Mouse (Mus musculus): ENCODE results near the gene Ppm1b. TPM values are rescaled to one million over a fixed set of nuclear protein-coding genes. Genes with fewer than 3 reads are reported as not detected.

Ppm1b gene
- total and polyA plus RNA-seq, 3 experiments, result 45.7 to 51.6 TPM; not detected in 1

DNA sequence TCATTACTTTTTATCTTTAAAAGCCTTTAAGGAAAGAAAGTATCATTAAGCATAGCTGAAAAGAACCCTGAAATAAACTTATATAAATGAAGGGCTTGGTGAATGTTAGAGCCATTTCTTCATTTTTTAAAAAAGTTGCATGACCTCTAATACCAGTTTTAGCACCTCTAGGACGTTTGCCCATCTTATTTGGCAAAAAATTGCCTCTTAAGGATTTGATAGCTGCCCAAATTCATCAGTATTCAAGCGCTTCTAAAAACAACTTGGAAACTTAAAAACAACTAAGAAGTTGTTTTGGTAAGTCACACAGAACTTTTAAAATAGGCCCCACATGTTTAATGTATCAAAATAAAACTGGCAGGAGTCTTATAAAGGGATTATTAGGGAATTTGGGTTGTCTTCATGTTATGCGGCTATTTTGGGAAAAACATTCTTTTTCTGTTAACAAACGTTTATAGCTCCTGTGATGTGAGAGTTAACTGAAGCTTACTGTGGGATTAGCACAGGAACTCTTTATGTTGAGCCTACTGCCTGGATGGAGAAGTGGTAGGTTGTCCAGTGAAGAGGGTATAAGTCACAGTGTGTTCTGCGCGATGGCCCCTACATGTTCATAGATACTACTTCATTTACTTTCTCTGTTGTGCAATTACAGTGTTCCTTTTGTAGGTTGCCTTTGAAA is 2.6 kb downstream of the Ppm1b start:
- peaks cover 2 to 16% of the 10 kb centered on the region in 2 experiments for H3K4me1 ChIP-seq (ENCODE audit: control insufficient read depth in 1 of 2, insufficient read depth in 2 of 2, low read length in 2 of 2)
- H3K79me2 ChIP-seq (ENCODE audit: control insufficient read depth, insufficient read depth, low read length, poor library complexity), result peaks cover 49% of the 10 kb centered on the region
- H3K9me3 ChIP-seq (replicated peaks; ENCODE audit: insufficient read depth, low read length), result no peaks in the 10 kb centered on the region
- H3K27me3 ChIP-seq (ENCODE audit: control insufficient read depth in 1 of 2, insufficient read depth in 2 of 2, low read length in 2 of 2), result no peaks in the 10 kb centered on the region
- no peak overlapping the region for H3K27ac ChIP-seq (ENCODE audit: control insufficient read depth, low read depth, low read length)
- H3K36me3 ChIP-seq (ENCODE audit: control insufficient read depth in 1 of 2, insufficient read depth in 2 of 2, low read length in 2 of 2), result peaks cover under 1 to 23% of the 10 kb centered on the region in 2 experiments; a peak in 2 of 4 replicates
- peak overlapping the region; percentile 83 to 90 for H3K4me3 ChIP-seq (ENCODE audit: control insufficient read depth in 1 of 2, insufficient read depth in 1 of 2, low read depth in 2 of 2, low read length in 2 of 2)
- DNase-seq (ENCODE audit: low read depth, low spot score), result peak; percentile 47
- H3K9ac ChIP-seq (ENCODE audit: control insufficient read depth, low read depth, low read length, poor library complexity, severe bottlenecking), result peak overlapping the region; percentile 89
- TF ChIP-seq SIN3A (IDR thresholded peaks at IDR 0.05; ENCODE audit: low read length) (peak; percentile 50), USF1 (IDR thresholded peaks at IDR 0.05; ENCODE audit: low read depth, low read length) (no peak)

DNA sequence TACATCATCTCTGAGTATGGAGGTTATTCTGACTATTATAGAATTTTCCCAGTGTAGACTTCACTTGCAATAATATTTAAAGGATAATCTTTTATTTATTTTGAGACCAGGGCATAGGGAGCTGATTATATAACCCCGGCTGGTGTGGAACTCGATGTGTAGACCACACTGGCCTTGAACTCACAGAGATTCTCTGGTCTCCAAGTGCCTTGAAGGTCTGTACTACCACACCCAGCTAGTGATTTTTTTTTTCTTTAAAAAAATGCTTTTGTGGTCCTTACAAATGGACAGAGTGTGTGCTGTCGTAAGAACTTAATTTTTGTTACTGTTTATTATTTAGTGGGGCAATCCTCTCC is 3.1 kb downstream of the Ppm1b start:
- Histone ChIP-seq H3K27me3 (ENCODE audit: control insufficient read depth in 1 of 2, insufficient read depth in 2 of 2, low read length in 2 of 2) (no peaks in the 10 kb centered on the region), H3K4me3 (ENCODE audit: control insufficient read depth in 1 of 2, insufficient read depth in 1 of 2, low read depth in 2 of 2, low read length in 2 of 2) (peak overlapping the region; percentile 14 to 90; a peak in 3 of 4 replicates), H3K79me2 (ENCODE audit: control insufficient read depth, insufficient read depth, low read length, poor library complexity) (peaks cover 51% of the 10 kb centered on the region), H3K4me1 (ENCODE audit: control insufficient read depth in 1 of 2, insufficient read depth in 2 of 2, low read length in 2 of 2) (peaks cover 2 to 16% of the 10 kb centered on the region in 2 experiments), H3K36me3 (ENCODE audit: control insufficient read depth in 1 of 2, insufficient read depth in 2 of 2, low read length in 2 of 2) (peaks cover 3 to 23% of the 10 kb centered on the region in 2 experiments; a peak in 2 of 4 replicates), H3K9me3 (replicated peaks; ENCODE audit: insufficient read depth, low read length) (no peaks in the 10 kb centered on the region), H3K27ac (ENCODE audit: control insufficient read depth, low read depth, low read length) (no peak overlapping the region), H3K9ac (ENCODE audit: control insufficient read depth, low read depth, low read length, poor library complexity, severe bottlenecking) (peak overlapping the region; percentile 89)
- DNase-seq (ENCODE audit: low read depth, low spot score), result no peak
- TF ChIP-seq MXI1 (IDR thresholded peaks at IDR 0.05; ENCODE audit: low read depth, low read length), result no peak
- TF ChIP-seq NRF1 (IDR thresholded peaks at IDR 0.05; ENCODE audit: insufficient read depth, low read depth, low read length, poor library complexity, severe bottlenecking), result no peak
- no peak for TF ChIP-seq POLR2AphosphoS2 (IDR thresholded peaks at IDR 0.05; ENCODE audit: low read length)
- TF ChIP-seq ELF1 (IDR thresholded peaks at IDR 0.05; ENCODE audit: low read depth, low read length), result no peak
- TF ChIP-seq CHD2 (IDR thresholded peaks at IDR 0.05; ENCODE audit: low read length), result no peak
- no peak for TF ChIP-seq RAD21 (IDR thresholded peaks at IDR 0.05; ENCODE audit: low read depth, low read length)
- TF ChIP-seq UBTF (IDR thresholded peaks at IDR 0.05; ENCODE audit: borderline replicate concordance, insufficient read depth, low read depth, low read length), result no peak
- no peak for TF ChIP-seq MAX (IDR thresholded peaks at IDR 0.05; ENCODE audit: low read length)
- TF ChIP-seq POLR2A (IDR thresholded peaks at IDR 0.05; ENCODE audit: control insufficient read depth in 1 of 2, insufficient read depth in 1 of 2, low read depth in 1 of 2, low read length in 2 of 2, poor library complexity in 1 of 2), result no peak
- TF ChIP-seq ZKSCAN1 (IDR thresholded peaks at IDR 0.05; ENCODE audit: low read depth, low read length), result no peak
- no peak for TF ChIP-seq MYB (IDR thresholded peaks at IDR 0.05; ENCODE audit: low read depth, low read length)
- TF ChIP-seq SIN3A (IDR thresholded peaks at IDR 0.05; ENCODE audit: low read length), result no peak
- TF ChIP-seq POLR2AphosphoS5 (IDR thresholded peaks at IDR 0.05; ENCODE audit: borderline replicate concordance, low read depth, low read length), result no peak
- TF ChIP-seq JUND (IDR thresholded peaks at IDR 0.05; ENCODE audit: low read depth, low read length), result no peak
- no peak for TF ChIP-seq GATA1 (IDR thresholded peaks at IDR 0.05; ENCODE audit: low read depth, low read length)

Data from MEL (cell line).